Comparison of ENCODE assay signal across 9 mouse cellular contexts in the genomic region with DNA sequence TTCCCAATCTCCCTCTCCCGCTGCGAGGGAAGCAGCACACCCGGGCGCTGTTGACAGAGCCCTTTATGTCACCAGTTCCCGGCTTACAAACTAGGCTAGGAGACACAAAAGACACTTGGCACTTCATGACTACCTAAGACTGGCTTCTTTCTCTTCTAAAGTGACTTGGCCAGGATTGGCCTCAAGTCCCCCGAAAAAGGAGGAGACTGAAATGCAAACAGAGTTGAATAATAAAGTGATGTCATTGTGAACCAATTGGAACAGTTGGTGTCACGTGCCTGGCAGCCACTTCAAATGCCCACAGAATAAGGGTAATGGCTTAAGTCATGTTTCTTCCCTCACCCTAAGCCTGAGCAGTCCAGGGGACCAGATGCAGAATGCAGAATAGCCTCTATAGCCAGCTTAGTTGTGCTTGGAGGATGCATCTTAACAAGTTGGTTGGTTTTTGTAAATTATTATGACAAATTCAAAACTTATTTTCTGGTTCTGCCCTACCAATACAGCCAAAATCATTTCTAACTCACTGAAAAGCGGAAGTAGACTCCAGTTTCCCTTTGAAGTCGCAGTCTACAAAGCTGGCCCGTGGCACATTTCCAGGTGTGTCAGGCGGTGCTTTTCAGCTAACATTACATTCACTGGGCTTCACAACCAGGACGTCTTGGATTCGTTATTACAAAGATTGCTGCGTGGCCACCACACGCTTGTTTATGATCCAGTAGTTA.
DNase-seq lines count a peak whose midpoint lies in the region; ATAC-seq and TF ChIP-seq lines count a peak whose summit lies in the region.
"Had no signal": no experiment of that assay in that cellular context is flagged by ENCODE, and none has a peak within 500 bp of the region (broad histone marks: within the 10 kb centered on the region; RNA-seq: fewer than 3 reads in every experiment).

No protein-coding gene starts in this region.

- no peaks in the 10 kb centered on the region for H3K36me3 ChIP-seq in forebrain, embryonic 12.5 days (replicated peaks)
- H3K36me3 ChIP-seq in forebrain, embryonic 11.5 days (ENCODE audit: control insufficient read depth, insufficient read depth, low read length): no peaks in the 10 kb centered on the region
- H3K36me3 ChIP-seq in forebrain, postnatal 0 days (ENCODE audit: insufficient read depth): no peaks in the 10 kb centered on the region
- H3K36me3 ChIP-seq in midbrain, postnatal 0 days (ENCODE audit: insufficient read depth, low read length): no peaks in the 10 kb centered on the region

- no peak overlapping the region for H3K4me2 ChIP-seq in forebrain, embryonic 12.5 days
- no peak overlapping the region for H3K4me2 ChIP-seq in forebrain, embryonic 11.5 days (ENCODE audit: low read depth, low read length, severe bottlenecking)
- H3K4me2 ChIP-seq in forebrain, postnatal 0 days (ENCODE audit: low read depth): peak overlapping the region; percentile 1; the same call in 1 of the 2 replicates
- H3K4me2 ChIP-seq in midbrain, postnatal 0 days (ENCODE audit: low read depth, low read length, poor library complexity, severe bottlenecking): no peak overlapping the region

- no peak overlapping the region for H3K9ac ChIP-seq in forebrain, embryonic 12.5 days
- no peak overlapping the region for H3K9ac ChIP-seq in forebrain, embryonic 11.5 days (ENCODE audit: low read length)
- H3K9ac ChIP-seq in forebrain, postnatal 0 days: no peak overlapping the region
- no peak overlapping the region for H3K9ac ChIP-seq in midbrain, postnatal 0 days (replicated peaks; ENCODE audit: low read length, poor library complexity, severe bottlenecking)

- 64% methylated on average over 15 of the region's 15 CpGs for WGBS in forebrain, embryonic 12.5 days
- 83% methylated on average over 15 of the region's 15 CpGs for WGBS in forebrain, embryonic 11.5 days
- WGBS in forebrain, postnatal 0 days: 25% methylated on average over 15 of the region's 15 CpGs
- 33% methylated on average over 15 of the region's 15 CpGs for WGBS in large intestine, adult 2 months
- 56% methylated on average over 15 of the region's 15 CpGs for WGBS in midbrain, postnatal 0 days

- H3K9me3 ChIP-seq in forebrain, embryonic 12.5 days: no peaks in the 10 kb centered on the region
- H3K9me3 ChIP-seq in forebrain, embryonic 11.5 days (ENCODE audit: control insufficient read depth, low read length): no peaks in the 10 kb centered on the region
- no peaks in the 10 kb centered on the region for H3K9me3 ChIP-seq in forebrain, postnatal 0 days (ENCODE audit: low read length)
- H3K9me3 ChIP-seq in midbrain, postnatal 0 days (ENCODE audit: low read length): no peaks in the 10 kb centered on the region

- H3K27ac ChIP-seq in forebrain, embryonic 12.5 days: 0 out of 2 replicates have a peak overlapping the region, but pooled peaks have one; percentile 13
- H3K27ac ChIP-seq in forebrain, embryonic 11.5 days (ENCODE audit: low read depth, low read length): no peak overlapping the region
- no peak overlapping the region for H3K27ac ChIP-seq in forebrain, postnatal 0 days (ENCODE audit: low read depth, low read length)
- no peak overlapping the region for H3K27ac ChIP-seq in midbrain, postnatal 0 days (ENCODE audit: low read depth, low read length)

- DNase-seq in forebrain, embryonic 11.5 days (ENCODE audit: low spot score): no peak
- DNase-seq in right cerebral cortex, adult 18-20 months: peak; percentile 34
- no peak for DNase-seq in right cerebral cortex, postnatal 25 days
- DNase-seq in forebrain, postnatal 0 days: peak; percentile 74
- peak; percentile 39 for DNase-seq in large intestine, adult 2 months (ENCODE audit: low read depth, low spot score)
- peak; percentile 76 for DNase-seq in midbrain, postnatal 0 days (ENCODE audit: low spot score)

- no peak; the same call in 1 of the 2 replicates for ATAC-seq in forebrain, embryonic 12.5 days (ENCODE audit: low FRiP score)
- ATAC-seq in forebrain, embryonic 11.5 days (replicated peaks; ENCODE audit: low FRiP score): no peak
- ATAC-seq in forebrain, postnatal 0 days: peak; percentile 86
- ATAC-seq in midbrain, postnatal 0 days (ENCODE audit: low FRiP score): peak; percentile 86
- ATAC-seq in megakaryocyte-erythroid progenitor cell, adult 5-6 weeks (replicated peaks; ENCODE audit: low FRiP score, low TSS enrichment, poor library complexity, severe bottlenecking): no peak

- no peak overlapping the region for H3K4me3 ChIP-seq in forebrain, embryonic 12.5 days (replicated peaks)
- no peak overlapping the region for H3K4me3 ChIP-seq in forebrain, embryonic 11.5 days (ENCODE audit: low read depth, low read length)
- H3K4me3 ChIP-seq in forebrain, postnatal 0 days (ENCODE audit: low read depth, low read length): no peak overlapping the region
- H3K4me3 ChIP-seq in midbrain, postnatal 0 days (ENCODE audit: low read depth, low read length): no peak overlapping the region
- H3K4me3 ChIP-seq: erythroblast, embryonic 14.5 days had no signal

- TF ChIP-seq CTCF in forebrain, postnatal 0 days (IDR thresholded peaks at IDR 0.05; ENCODE audit: low read depth): no peak
- TF ChIP-seq CTCF in midbrain, postnatal 0 days (IDR thresholded peaks at IDR 0.05): no peak

- peaks cover 19% of the 10 kb centered on the region for H3K4me1 ChIP-seq in forebrain, embryonic 12.5 days
- H3K4me1 ChIP-seq in forebrain, embryonic 11.5 days (replicated peaks; ENCODE audit: control insufficient read depth, insufficient read depth, low read length): no peaks in the 10 kb centered on the region
- peaks cover 8% of the 10 kb centered on the region; the same call in 1 of the 2 replicates for H3K4me1 ChIP-seq in forebrain, postnatal 0 days (ENCODE audit: insufficient read depth)
- no peaks in the 10 kb centered on the region for H3K4me1 ChIP-seq in midbrain, postnatal 0 days (ENCODE audit: insufficient read depth, low read length)

- H3K27me3 ChIP-seq in forebrain, embryonic 12.5 days: no peaks in the 10 kb centered on the region
- no peaks in the 10 kb centered on the region for H3K27me3 ChIP-seq in forebrain, embryonic 11.5 days (ENCODE audit: control insufficient read depth, insufficient read depth, low read length)
- no peaks in the 10 kb centered on the region for H3K27me3 ChIP-seq in forebrain, postnatal 0 days (ENCODE audit: insufficient read depth, low read length)
- H3K27me3 ChIP-seq in midbrain, postnatal 0 days (ENCODE audit: insufficient read depth, low read length): no peaks in the 10 kb centered on the region

Comparison
In these comparisons a context has a peak if more than half of its experiments do, and no peak if none do; other contexts are left out.
1. ATAC-seq: peak in forebrain, postnatal 0 days (single experiment) and midbrain, postnatal 0 days (single experiment); none in forebrain, embryonic 12.5 days (single experiment), forebrain, embryonic 11.5 days (single experiment) and megakaryocyte-erythroid progenitor cell, adult 5-6 weeks (single experiment).
2. DNase-seq: peak in right cerebral cortex, adult 18-20 months (single experiment), forebrain, postnatal 0 days (single experiment), large intestine, adult 2 months (single experiment) and midbrain, postnatal 0 days (single experiment); none in forebrain, embryonic 11.5 days (single experiment) and right cerebral cortex, postnatal 25 days (single experiment).